Mouse (Mus musculus): ENCODE data around the gene Nop10.
A peak's percentile ranks its signal among the peaks of the same experiment; 100 is the strongest.
"Not testable (repeated sequence)": the region's sequence is repeated elsewhere in the genome, so short reads cannot be mapped to it uniquely, and the experiment has no call there.

The Nop10 gene

GRCm38 (mm10) chr2:112265448-112266241, 3.9 kb downstream of the Nop10 start, which contains the start of gene Slc12a6:
Gene Slc12a6 (plus strand): TSS chr2:112265825.
- DNase-seq (ENCODE audit: low spot score) = peak; percentile 94

DNA sequence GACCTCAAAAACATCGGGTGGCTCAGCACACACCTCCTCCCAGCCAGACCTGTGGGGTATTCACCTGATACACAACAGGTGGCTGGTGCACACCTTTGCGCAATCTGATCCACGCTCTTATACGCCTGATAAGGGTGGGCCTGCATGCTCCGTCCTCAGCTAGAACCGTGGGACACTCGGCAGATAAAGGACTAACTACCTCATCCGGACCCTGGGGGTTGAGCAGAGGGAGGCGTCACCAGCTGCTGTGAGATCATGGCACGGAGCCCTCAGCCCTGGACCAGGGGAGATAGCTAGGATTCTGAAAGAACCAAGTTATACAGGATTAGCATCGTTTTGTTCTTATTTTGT, 4.5 kb downstream of the Nop10 start, which contains the start of gene Gm21985:
Gene Gm21985 (plus strand): TSS at position 73 of the 351 bp plus-strand sequence.
- DNase-seq (ENCODE audit: low spot score) = peak; percentile 79

DNA sequence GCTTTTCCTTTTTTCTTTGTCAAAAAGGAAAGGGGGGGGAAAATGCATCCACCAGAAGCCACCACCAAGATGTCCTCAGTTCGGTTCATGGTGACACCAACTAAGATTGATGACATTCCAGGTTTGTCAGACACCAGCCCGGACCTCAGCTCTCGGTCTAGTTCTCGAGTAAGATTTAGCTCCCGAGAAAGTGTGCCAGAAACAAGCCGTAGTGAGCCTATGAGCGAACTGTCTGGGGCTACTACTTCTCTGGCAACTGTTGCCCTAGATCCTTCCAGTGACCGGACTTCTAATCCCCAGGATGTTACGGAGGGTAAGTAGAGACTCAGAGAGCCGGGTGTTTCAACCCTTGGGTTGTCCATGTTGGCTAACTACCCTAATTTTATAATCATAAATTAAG, 5.1 kb downstream of the Nop10 start:
- DNase-seq (ENCODE audit: low spot score) = no peak

GRCm38 (mm10) chr2:112267547-112268269, 6.0 kb downstream of the Nop10 start:
- no peak for DNase-seq (ENCODE audit: low spot score)

- DNase-seq (ENCODE audit: low spot score) = no peak
Observed at GRCm38 (mm10) chr2:112270011-112270410, 8.3 kb downstream of the Nop10 start.

GRCm38 (mm10) chr2:112272909-112273308, 11.2 kb downstream of the Nop10 start:
- DNase-seq (ENCODE audit: low spot score) = no peak

GRCm38 (mm10) chr2:112273474-112273873, 11.7 kb downstream of the Nop10 start:
- no peak for DNase-seq (ENCODE audit: low spot score)

- DNase-seq (ENCODE audit: low spot score) = no peak
Observed at GRCm38 (mm10) chr2:112276870-112277269, 15.1 kb downstream of the Nop10 start.

DNA sequence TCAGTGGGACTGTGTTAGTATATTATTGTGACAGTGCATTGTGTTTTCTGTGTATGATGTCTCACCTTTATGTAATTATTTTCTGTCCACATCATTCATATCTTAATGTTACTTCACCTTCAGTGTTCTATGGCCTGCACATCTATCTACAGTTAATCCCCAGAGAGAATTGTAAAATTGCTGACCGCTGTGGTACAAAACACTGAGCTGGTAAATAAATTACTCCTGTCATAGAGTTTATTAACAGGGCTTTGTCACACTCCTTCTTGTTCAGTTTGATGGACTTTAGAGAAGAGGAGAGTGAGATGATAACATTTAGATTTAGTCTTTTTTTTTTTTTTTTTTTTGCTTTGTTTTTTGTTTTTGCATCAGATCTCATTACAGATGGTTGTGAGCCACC, 21.1 kb downstream of the Nop10 start:
- no peak for DNase-seq (ENCODE audit: low spot score)

- peak; percentile 62 for DNase-seq (ENCODE audit: low spot score)
Observed at GRCm38 (mm10) chr2:112284363-112285030, 22.8 kb downstream of the Nop10 start.

- DNase-seq (ENCODE audit: low spot score) = no peak
Observed at GRCm38 (mm10) chr2:112285031-112285390, 23.3 kb downstream of the Nop10 start.

DNA sequence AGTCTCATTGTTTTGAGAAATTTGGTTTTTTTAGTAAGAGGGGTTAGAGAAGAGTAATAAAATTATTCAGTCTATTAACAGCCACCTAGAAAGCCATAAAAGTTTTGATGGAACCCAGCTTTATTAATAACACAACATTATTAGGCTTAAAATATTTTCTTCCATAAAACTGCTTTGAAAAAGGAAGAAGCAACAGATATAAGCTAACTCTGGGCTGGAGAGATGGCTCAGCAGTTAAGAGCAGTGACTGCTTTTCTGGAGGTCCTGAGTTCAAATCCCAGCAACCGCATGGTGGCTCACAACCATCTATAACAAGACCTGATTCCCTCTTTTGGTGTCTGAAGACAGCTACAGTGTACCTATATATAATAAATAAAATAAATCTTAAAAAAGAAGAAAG, 24.3 kb downstream of the Nop10 start:
- DNase-seq (ENCODE audit: low spot score) = not testable (repeated sequence)

DNA sequence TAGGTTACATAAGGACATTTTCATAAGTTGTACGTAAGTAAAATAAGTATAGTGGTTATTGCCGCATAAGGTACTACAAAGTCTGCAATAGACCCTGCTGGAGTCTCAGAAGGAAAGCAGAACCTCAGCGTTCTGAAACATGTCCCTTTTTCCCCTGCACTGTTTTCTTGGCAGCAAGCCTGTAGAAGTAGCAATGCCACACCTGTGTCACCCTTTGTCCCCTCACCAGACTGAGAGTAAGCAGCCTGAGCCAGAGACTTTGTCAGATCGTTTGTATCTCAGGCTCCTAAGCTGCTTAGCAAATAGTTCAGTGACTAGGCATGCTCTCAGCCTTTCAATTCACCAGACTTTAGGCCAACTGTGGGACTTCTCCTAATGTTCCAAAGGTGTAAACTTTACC, 25.3 kb downstream of the Nop10 start:
- DNase-seq (ENCODE audit: low spot score) = no peak

GRCm38 (mm10) chr2:112289507-112289906, 27.8 kb downstream of the Nop10 start:
- DNase-seq (ENCODE audit: low spot score) = no peak

GRCm38 (mm10) chr2:112292823-112293222, 31.1 kb downstream of the Nop10 start:
- DNase-seq (ENCODE audit: low spot score) = no peak

DNA sequence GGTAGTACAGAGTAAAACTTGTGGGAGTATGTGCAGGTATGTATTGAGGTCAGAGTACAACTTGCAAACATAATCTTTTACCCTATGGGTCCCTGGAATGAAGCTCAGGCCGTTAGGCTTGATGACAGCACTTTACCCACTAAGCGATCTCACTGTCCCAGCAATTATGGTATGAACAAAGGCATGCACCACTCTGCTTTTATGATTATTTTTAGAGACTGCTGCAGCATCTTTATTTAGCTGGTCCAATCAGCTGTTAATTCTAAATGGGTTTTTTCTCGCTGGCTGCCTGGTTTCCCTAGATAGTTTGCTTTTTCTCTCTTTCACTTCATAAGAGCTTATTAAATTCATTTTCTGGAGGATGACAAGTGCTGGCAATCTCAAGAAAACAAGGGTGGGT, 34.5 kb downstream of the Nop10 start:
- no peak for DNase-seq (ENCODE audit: low spot score)

- DNase-seq (ENCODE audit: low spot score) = no peak
Observed at GRCm38 (mm10) chr2:112298221-112298620, 36.5 kb downstream of the Nop10 start.

DNA sequence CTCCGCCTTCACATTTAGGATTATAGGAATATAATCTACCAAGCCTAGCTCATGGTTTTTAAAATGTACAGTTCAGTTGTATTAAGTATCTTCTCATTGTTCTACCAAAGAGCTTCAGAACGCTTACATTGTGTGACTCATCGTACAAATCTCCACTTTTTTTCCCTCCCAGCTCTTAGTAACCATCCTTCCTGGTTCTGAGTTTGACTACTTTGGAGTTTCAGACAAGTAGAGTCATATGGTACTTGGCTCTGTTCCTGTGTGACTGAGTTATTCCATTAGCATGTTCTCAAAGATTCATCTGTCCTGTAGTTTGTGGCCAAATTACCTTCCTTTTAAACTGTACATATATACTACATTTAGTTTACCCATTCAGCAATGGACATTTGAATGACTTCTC, 46.9 kb downstream of the Nop10 start:
- DNase-seq (ENCODE audit: low spot score) = no peak

GRCm38 (mm10) chr2:112309161-112309600, 47.5 kb downstream of the Nop10 start:
- DNase-seq (ENCODE audit: low spot score) = no peak

Measured in testis, postnatal 10 days (tissue).